Mouse (Mus musculus) heart, adult 2 months (tissue): ENCODE data around the gene Krtap10-4. TPM values are rescaled to one million over a fixed set of nuclear protein-coding genes. Genes with fewer than 3 reads are reported as not detected.
"Not testable (repeated sequence)": the region's sequence is repeated elsewhere in the genome, so short reads cannot be mapped to it uniquely, and the experiment has no call there.

ENCODE experiments used
- DNase-seq, 2 experiments: peaks; one replicate each; pipeline ENCODE4 v3.0.0; 2021
- H3K27ac ChIP-seq: fragments of 200-600 bp; 2 replicates; pipeline ENCODE4 v1.8.1; 2022
- H3K27me3 ChIP-seq: fragments of 200-500 bp; 2 replicates; pipeline ENCODE4 v1.6.1; 2012; ENCODE audit warnings: mild to moderate bottlenecking, low read length, inconsistent platforms, mixed read lengths; ENCODE audit not compliant: control insufficient read depth, insufficient read depth
- H3K36me3 ChIP-seq: fragments of 200-500 bp; 2 replicates; pipeline ENCODE4 v1.6.1; 2012; ENCODE audit warnings: low read length, inconsistent platforms; ENCODE audit not compliant: control insufficient read depth, insufficient read depth
- H3K4me1 ChIP-seq: fragments of 200-500 bp; 2 replicates; pipeline ENCODE4 v1.6.1; 2011; ENCODE audit warnings: low read length; ENCODE audit not compliant: control insufficient read depth, insufficient read depth
- H3K4me3 ChIP-seq: fragments of 200-600 bp; 2 replicates; pipeline ENCODE4 v1.8.1; 2022
- H3K79me2 ChIP-seq: fragments of 200-500 bp; replicated peaks from 2 replicates; pipeline ENCODE4 v1.6.1; 2012; ENCODE audit warnings: mild to moderate bottlenecking, inconsistent platforms, low read length, moderate library complexity, mixed read lengths; ENCODE audit not compliant: control insufficient read depth, insufficient read depth
- H3K9ac ChIP-seq: fragments of 200-500 bp; 2 replicates; pipeline ENCODE4 v1.6.1; 2012; ENCODE audit warnings: low read depth, mild to moderate bottlenecking, control low read depth, inconsistent platforms, low read length, mixed read lengths
- WGBS: fragments of 180-500 bp; shearing (Covaris S2); methylation state at CpG from one replicate; pipeline ENCODE4 v1.1.7; 2018; 5-methylcytosine and 5-hydroxymethylcytosine counted together
- intact Hi-C: fragments of 180-260 bp; cut with DNase I; formaldehyde crosslinking; loops from one replicate; pipeline ENCODE4 v1.15.1; 2025
- polyA plus RNA-seq: library from polyadenylated mRNA; depleted of rRNA; stranded (reverse); fragments of >200 nt; gene quantifications from 2 replicates; pipeline ENCODE4 v1.2.3, GENCODE M21; 2012; rRNA removed
- total RNA-seq, 2 experiments: library from RNA; stranded (reverse); gene quantifications; 2 replicates each; pipeline ENCODE4 v1.2.3; 2021

Gene Krtap10-4
- total and polyA plus RNA-seq, 3 experiments, result not detected

GRCm38 (mm10) chr10:77776844-77777243 is 50.1 kb downstream of the Krtap10-4 start, which contains the start of gene Gm7138:
Gm7138 (minus strand) TSS chr10:77776944.
- DNase-seq, H3K4me1 ChIP-seq, H3K36me3 ChIP-seq, H3K79me2 ChIP-seq, H3K4me3 ChIP-seq, H3K27me3 ChIP-seq, H3K27ac ChIP-seq, H3K9ac ChIP-seq, intact Hi-C loops: not testable (repeated sequence)
- 67% methylated on average over 1 of the region's 1 CpGs for WGBS

Other genes with a start within 250 kb of the Krtap10-4 start
Only the 30 nearest of the 34 such genes appear.
- gene Ube2g2, start 204.8 kb downstream of the Krtap10-4 start, total RNA-seq, result 10 to 100 TPM; 74.6 to 80.9 TPM
- 53.5 and 69.7 TPM in 2 replicates for gene Ube2g2, start 204.8 kb downstream of the Krtap10-4 start, polyA plus RNA-seq
- not detected for gene Tspear, start 140.5 kb downstream of the Krtap10-4 start, total RNA-seq
- gene Tspear, start 140.5 kb downstream of the Krtap10-4 start, polyA plus RNA-seq, result not detected in 2 replicates
- gene Gm19402, start 136.3 kb downstream of the Krtap10-4 start, total RNA-seq, result not detected
- not detected in 2 replicates for gene Gm19402, start 136.3 kb downstream of the Krtap10-4 start, polyA plus RNA-seq
- not detected for gene Gm9508, start 129.9 kb downstream of the Krtap10-4 start, total RNA-seq
- gene Gm9508, start 129.9 kb downstream of the Krtap10-4 start, polyA plus RNA-seq, result not detected in 2 replicates
- gene Gm10272, start 120.5 kb downstream of the Krtap10-4 start, total RNA-seq, result not detected
- not detected in 2 replicates for gene Gm10272, start 120.5 kb downstream of the Krtap10-4 start, polyA plus RNA-seq
- not detected for gene Gm10024, start 115.6 kb downstream of the Krtap10-4 start, total RNA-seq
- not detected in 2 replicates for gene Gm10024, start 115.6 kb downstream of the Krtap10-4 start, polyA plus RNA-seq
- gene Gm10142, start 111.3 kb downstream of the Krtap10-4 start, total RNA-seq, result not detected
- not detected in 2 replicates for gene Gm10142, start 111.3 kb downstream of the Krtap10-4 start, polyA plus RNA-seq
- not detected for gene Krtap12-1, start 106.5 kb downstream of the Krtap10-4 start, total RNA-seq
- gene Krtap12-1, start 106.5 kb downstream of the Krtap10-4 start, polyA plus RNA-seq, result not detected in 2 replicates
- gene Gm10100, start 100.6 kb downstream of the Krtap10-4 start, total RNA-seq, result not detected
- not detected in 2 replicates for gene Gm10100, start 100.6 kb downstream of the Krtap10-4 start, polyA plus RNA-seq
- gene Gm18596, start 84.5 kb downstream of the Krtap10-4 start, total RNA-seq, result not detected
- not detected in 2 replicates for gene Gm18596, start 84.5 kb downstream of the Krtap10-4 start, polyA plus RNA-seq
- not detected for gene Gm9736, start 75.7 kb downstream of the Krtap10-4 start, total RNA-seq
- gene Gm9736, start 75.7 kb downstream of the Krtap10-4 start, polyA plus RNA-seq, result not detected in 2 replicates
- not detected for gene Gm3233, start 67.4 kb downstream of the Krtap10-4 start, total RNA-seq
- not detected in 2 replicates for gene Gm3233, start 67.4 kb downstream of the Krtap10-4 start, polyA plus RNA-seq
- gene Gm3238, start 55.8 kb downstream of the Krtap10-4 start, total RNA-seq, result not detected
- not detected in 2 replicates for gene Gm3238, start 55.8 kb downstream of the Krtap10-4 start, polyA plus RNA-seq
- gene Gm7138, start 50.2 kb downstream of the Krtap10-4 start, total RNA-seq, result not detected
- not detected in 2 replicates for gene Gm7138, start 50.2 kb downstream of the Krtap10-4 start, polyA plus RNA-seq
- gene Gm3250, start 44.6 kb downstream of the Krtap10-4 start, total RNA-seq, result not detected
- not detected in 2 replicates for gene Gm3250, start 44.6 kb downstream of the Krtap10-4 start, polyA plus RNA-seq
- not detected for gene Gm7137, start 38.9 kb downstream of the Krtap10-4 start, total RNA-seq
- not detected in 2 replicates for gene Gm7137, start 38.9 kb downstream of the Krtap10-4 start, polyA plus RNA-seq
- not detected for gene Gm9639, start 32.0 kb downstream of the Krtap10-4 start, total RNA-seq
- not detected in 2 replicates for gene Gm9639, start 32.0 kb downstream of the Krtap10-4 start, polyA plus RNA-seq
- gene Gm19668, start 28.0 kb downstream of the Krtap10-4 start, total RNA-seq, result not detected
- not detected in 2 replicates for gene Gm19668, start 28.0 kb downstream of the Krtap10-4 start, polyA plus RNA-seq
- not detected for gene Gm9507, start 15.3 kb downstream of the Krtap10-4 start, total RNA-seq
- not detected in 2 replicates for gene Gm9507, start 15.3 kb downstream of the Krtap10-4 start, polyA plus RNA-seq
- gene Gm2696, start 12.4 kb downstream of the Krtap10-4 start, total RNA-seq, result not detected
- gene Gm2696, start 12.4 kb downstream of the Krtap10-4 start, polyA plus RNA-seq, result not detected in 2 replicates
- gene Krtap10-10, start 8.9 kb upstream of the Krtap10-4 start, total RNA-seq, result not detected
- gene Krtap10-10, start 8.9 kb upstream of the Krtap10-4 start, polyA plus RNA-seq, result not detected in 2 replicates
- gene Gm36176, start 19.7 kb upstream of the Krtap10-4 start, total RNA-seq, result not detected
- gene Gm36176, start 19.7 kb upstream of the Krtap10-4 start, polyA plus RNA-seq, result not detected in 2 replicates
- not detected for gene Gm10318, start 25.8 kb upstream of the Krtap10-4 start, total RNA-seq
- gene Gm10318, start 25.8 kb upstream of the Krtap10-4 start, polyA plus RNA-seq, result not detected in 2 replicates
- gene Gm3285, start 34.9 kb upstream of the Krtap10-4 start, total RNA-seq, result not detected
- gene Gm3285, start 34.9 kb upstream of the Krtap10-4 start, polyA plus RNA-seq, result not detected in 2 replicates
- gene Lrrc3, start 75.4 kb upstream of the Krtap10-4 start, total RNA-seq, result under 1 TPM; 0.57 to 0.86 TPM
- 0.62 and 0.85 TPM in 2 replicates for gene Lrrc3, start 75.4 kb upstream of the Krtap10-4 start, polyA plus RNA-seq
- gene Trpm2, start 143.5 kb upstream of the Krtap10-4 start, total RNA-seq, result under 1 TPM; 0.75 to 0.78 TPM
- 0.53 and 0.55 TPM in 2 replicates for gene Trpm2, start 143.5 kb upstream of the Krtap10-4 start, polyA plus RNA-seq
- 10 to 100 TPM in 1 of 2 experiments, 1 to 10 TPM in 1; 8.9 to 10.7 TPM for gene 1810043G02Rik, start 151.4 kb upstream of the Krtap10-4 start, total RNA-seq
- gene 1810043G02Rik, start 151.4 kb upstream of the Krtap10-4 start, polyA plus RNA-seq, result 21.7 and 24.9 TPM in 2 replicates
- 100 to 1,000 TPM; 109 to 115 TPM for gene Pfkl, start 183.0 kb upstream of the Krtap10-4 start, total RNA-seq
- 101 and 156 TPM in 2 replicates for gene Pfkl, start 183.0 kb upstream of the Krtap10-4 start, polyA plus RNA-seq
- gene Dnmt3l, start 214.9 kb upstream of the Krtap10-4 start, total RNA-seq, result under 1 TPM in 1 of 2 experiments, not detected in 1; 0.21 TPM
- gene Dnmt3l, start 214.9 kb upstream of the Krtap10-4 start, polyA plus RNA-seq, result 0.10 and 0.79 TPM in 2 replicates
- not detected for gene Aire, start 216.5 kb upstream of the Krtap10-4 start, total RNA-seq
- 0.10 TPM in 1 of 2 replicates, not detected in the other for gene Aire, start 216.5 kb upstream of the Krtap10-4 start, polyA plus RNA-seq